Mouse (Mus musculus): Measurements from ENCODE around the gene Itgb3.

- no peak for TF ChIP-seq CTCF (IDR thresholded peaks at IDR 0.05; ENCODE audit: low read depth)
- no peak for TF ChIP-seq EP300 (optimal IDR thresholded peaks at IDR 0.05)
Measured at GRCm38 (mm10) chr11:104579084-104579483, 28.7 kb upstream of the Itgb3 start.
